Mouse (Mus musculus) liver, postnatal 0 days (tissue): ENCODE measurements at regions not wholly inside any gene's neighbourhood (a gene's known extent, or its start where the extent isn't known, plus 50 kb on each side); places are given as distances from the start of the nearest gene placed in this dataset.

Experiments
- CTCF ChIP-seq: sonication (generic); IDR thresholded peaks from 2 replicates; pipeline ENCODE4 v1.5.1; 2016; ENCODE audit warnings: antibody characterized with exemption, low read depth
- EP300 ChIP-seq: IDR thresholded peaks from 2 replicates; pipeline ENCODE4 v1.6.1; 2016; ENCODE audit warnings: antibody characterized with exemption, low read depth, mild to moderate bottlenecking

GRCm38 (mm10) chr16:30121596-30121995, 57.4 kb downstream of the Hes1 start:
- TF ChIP-seq CTCF, result no peak
- TF ChIP-seq EP300, result no peak
